Mouse (Mus musculus): ENCODE results near the gene Parpbp.

- TF ChIP-seq SMC3 (IDR thresholded peaks at IDR 0.05; ENCODE audit: low read depth, low read length): no peak
- TF ChIP-seq UBTF (IDR thresholded peaks at IDR 0.05; ENCODE audit: low read depth, low read length): no peak
- no peak for TF ChIP-seq POLR2AphosphoS2 (IDR thresholded peaks at IDR 0.05; ENCODE audit: low read depth, low read length)
- no peak for TF ChIP-seq POLR2A (IDR thresholded peaks at IDR 0.05; ENCODE audit: low read depth, low read length)
- TF ChIP-seq MEF2A (IDR thresholded peaks at IDR 0.05; ENCODE audit: borderline replicate concordance, low read depth, low read length): no peak
- TF ChIP-seq ZC3H11A (IDR thresholded peaks at IDR 0.05; ENCODE audit: low read depth, low read length): no peak
- TF ChIP-seq ELF1 (IDR thresholded peaks at IDR 0.05; ENCODE audit: low read depth, low read length): no peak
- no peak for TF ChIP-seq CTCF (conservative IDR thresholded peaks at IDR 0.05 in 1 of 2, IDR thresholded peaks at IDR 0.05 in 1 of 2; ENCODE audit: low read depth in 2 of 2, low read length in 2 of 2)
- TF ChIP-seq KAT2A (IDR thresholded peaks at IDR 0.05; ENCODE audit: insufficient replicate concordance, low read length): no peak
- TF ChIP-seq RCOR1 (conservative IDR thresholded peaks at IDR 0.05; ENCODE audit: low read depth, low read length): no peak
Observed at GRCm38 (mm10) chr10:88162676-88163075, 15.9 kb upstream of the Parpbp start.
